Comparison of ENCODE assay signal across 7 mouse cellular contexts in genomic region chr1:80758798-80759184, GRCm38 (mm10). TPM values are rescaled to one million over a fixed set of nuclear protein-coding genes. Genes with fewer than 3 reads are reported as not detected.
DNase-seq lines count a peak whose midpoint lies in the region; ATAC-seq and TF ChIP-seq lines count a peak whose summit lies in the region.

No protein-coding gene starts in this region.

- peaks cover 10% of the 10 kb centered on the region for H3K4me1 ChIP-seq in lung, embryonic 16.5 days (replicated peaks; ENCODE audit: control insufficient read depth, insufficient read depth, low read length)
- peaks cover 23% of the 10 kb centered on the region for H3K4me1 ChIP-seq in forebrain, embryonic 10.5 days
- H3K4me1 ChIP-seq in limb, embryonic 12.5 days (replicated peaks) = peaks cover 15% of the 10 kb centered on the region
- no peaks in the 10 kb centered on the region for H3K4me1 ChIP-seq in small intestine, adult 2 months (ENCODE audit: control insufficient read depth, insufficient read depth, insufficient read length, low read length)

- peak overlapping the region; percentile 65 for H3K9ac ChIP-seq in lung, embryonic 16.5 days (ENCODE audit: low read length)
- peak overlapping the region; percentile 73 for H3K9ac ChIP-seq in limb, embryonic 12.5 days (replicated peaks)

- H3K9me3 ChIP-seq in lung, embryonic 16.5 days (ENCODE audit: control insufficient read depth, low read length) = no peaks in the 10 kb centered on the region
- H3K9me3 ChIP-seq in forebrain, embryonic 10.5 days = no peaks in the 10 kb centered on the region
- H3K9me3 ChIP-seq in limb, embryonic 12.5 days = no peaks in the 10 kb centered on the region

- peak overlapping the region; percentile 89 for H3K4me2 ChIP-seq in lung, embryonic 16.5 days (ENCODE audit: low read depth, low read length)
- H3K4me2 ChIP-seq in limb, embryonic 12.5 days = peak overlapping the region; percentile 95

- DNase-seq in lung, adult 18-20 months = no peak
- no peak for DNase-seq in forebrain, embryonic 10.5 days (ENCODE audit: extremely low spot score, low spot score)
- DNase-seq in adrenal gland, postnatal 25 days = no peak

- ATAC-seq in lung, embryonic 16.5 days (ENCODE audit: low read depth) = no peak; the same call in 1 of the 2 replicates
- ATAC-seq in limb, embryonic 12.5 days (ENCODE audit: insufficient number of reproducible peaks, insufficient read depth, low FRiP score, low TSS enrichment, low read depth) = peak; percentile 55
- no peak for ATAC-seq in cerebellum, adult (ENCODE audit: insufficient number of reproducible peaks, low FRiP score, low TSS enrichment)

- H3K36me3 ChIP-seq in lung, embryonic 16.5 days (ENCODE audit: control insufficient read depth, insufficient read depth, low read length) = no peaks in the 10 kb centered on the region
- H3K36me3 ChIP-seq in forebrain, embryonic 10.5 days (replicated peaks) = no peaks in the 10 kb centered on the region
- H3K36me3 ChIP-seq in limb, embryonic 12.5 days = no peaks in the 10 kb centered on the region
- no peaks in the 10 kb centered on the region for H3K36me3 ChIP-seq in small intestine, adult 2 months (ENCODE audit: control insufficient read depth, insufficient read depth, low read length)

- WGBS in lung, embryonic 16.5 days = 13% methylated on average over 6 of the region's 6 CpGs
- WGBS in forebrain, embryonic 10.5 days = 11% methylated on average over 6 of the region's 6 CpGs
- 8% methylated on average over 6 of the region's 6 CpGs for WGBS in limb, embryonic 12.5 days
- 21% methylated on average over 6 of the region's 6 CpGs for WGBS in small intestine, adult 2 months

- TF ChIP-seq CTCF in small intestine, adult 2 months (IDR thresholded peaks at IDR 0.05; ENCODE audit: extremely low read depth, insufficient read length, insufficient replicate concordance, low read depth, low read length) = no peak

- H3K27me3 ChIP-seq in lung, embryonic 16.5 days (ENCODE audit: control insufficient read depth, insufficient read depth, low read depth, low read length) = peaks cover 23% of the 10 kb centered on the region
- H3K27me3 ChIP-seq in forebrain, embryonic 10.5 days (ENCODE audit: poor library complexity, severe bottlenecking) = peaks cover 42% of the 10 kb centered on the region
- peaks cover 20% of the 10 kb centered on the region; the same call in 1 of the 2 replicates for H3K27me3 ChIP-seq in limb, embryonic 12.5 days
- no peaks in the 10 kb centered on the region; the same call in 1 of the 2 replicates for H3K27me3 ChIP-seq in small intestine, adult 2 months (ENCODE audit: control insufficient read depth, insufficient read depth, low read length)

- H3K4me3 ChIP-seq in lung, embryonic 16.5 days (ENCODE audit: low read length) = peak overlapping the region; percentile 64
- H3K4me3 ChIP-seq in forebrain, embryonic 10.5 days = peak overlapping the region; percentile 78
- H3K4me3 ChIP-seq in limb, embryonic 12.5 days (replicated peaks) = peak overlapping the region; percentile 70
- H3K4me3 ChIP-seq in small intestine, adult 2 months (ENCODE audit: low read depth, low read length) = peak overlapping the region; percentile 72

- H3K27ac ChIP-seq in lung, embryonic 16.5 days (ENCODE audit: low read length) = no peak overlapping the region
- H3K27ac ChIP-seq in forebrain, embryonic 10.5 days = peak overlapping the region; percentile 83
- no peak overlapping the region for H3K27ac ChIP-seq in limb, embryonic 12.5 days
- no peak overlapping the region for H3K27ac ChIP-seq in small intestine, adult 2 months (ENCODE audit: insufficient read depth, low read depth, low read length)

- no peak for TF ChIP-seq POLR2A in small intestine, adult 2 months (IDR thresholded peaks at IDR 0.05; ENCODE audit: low read depth, low read length)

RNA-seq across cellular contexts. Expression of gene Dock10, which starts 0.5 kb away (rescaled TPM):
- polyA plus RNA-seq in lung, embryonic 16.5 days (2015; fragmentation: Nextera tagmentation; extraction: Ambion mirVana) = 4.5 and 4.8 TPM in 2 replicates
- 1.7 and 1.8 TPM in 2 replicates for polyA plus RNA-seq in forebrain, embryonic 10.5 days (2016; fragmentation: Nextera tagmentation; extraction: Ambion mirVana)
- polyA plus RNA-seq in limb, embryonic 12.5 days (2016; fragmentation: Nextera tagmentation; extraction: Ambion mirVana) = 3.9 and 4.5 TPM in 2 replicates
- 0.86 and 1.7 TPM in 2 replicates for polyA plus RNA-seq in small intestine, adult 2 months (2012; rRNA removed)
- 18.1 and 22.2 TPM in 2 replicates for total RNA-seq in adrenal gland, postnatal 25 days (2021)
